Mouse (Mus musculus) kidney, embryonic 14.5 days (tissue): ENCODE results near the gene Itgb3. TPM values are rescaled to one million over a fixed set of nuclear protein-coding genes. Genes with fewer than 3 reads are reported as not detected.

ENCODE experiments used
- ATAC-seq: fragments of 200-750 bp; cut with Nextera tagmentation; 2 replicates; pipeline ENCODE4 v1.8.0; 2017; ENCODE audit warnings: moderate number of reproducible peaks, mild to moderate bottlenecking, moderate TSS enrichment, moderate library complexity; ENCODE audit not compliant: low FRiP score, low TSS enrichment
- H3K27ac ChIP-seq: fragments of 300-500 bp; sonication (generic); 2 replicates; pipeline ENCODE4 v1.5.1; 2014; ENCODE audit warnings: low read depth, mild to moderate bottlenecking, low read length, moderate library complexity, mixed read lengths
- H3K27me3 ChIP-seq: fragments of 300-500 bp; sonication (generic); 2 replicates; pipeline ENCODE4 v1.6.1; 2014; ENCODE audit warnings: mild to moderate bottlenecking, low read length; ENCODE audit not compliant: control insufficient read depth, insufficient read depth
- H3K36me3 ChIP-seq: fragments of 300-500 bp; sonication (generic); 2 replicates; pipeline ENCODE4 v1.6.1; 2014; ENCODE audit warnings: low read length, mixed read lengths; ENCODE audit not compliant: control insufficient read depth, insufficient read depth
- H3K4me1 ChIP-seq: fragments of 300-500 bp; sonication (generic); 2 replicates; pipeline ENCODE4 v1.6.1; 2014; ENCODE audit warnings: low read length, mixed read lengths; ENCODE audit not compliant: control insufficient read depth, insufficient read depth
- H3K4me2 ChIP-seq: fragments of 300-500 bp; sonication (generic); replicated peaks from 2 replicates; pipeline ENCODE4 v1.6.1; 2014; ENCODE audit warnings: low read depth, mild to moderate bottlenecking, low read length
- H3K4me3 ChIP-seq: fragments of 300-500 bp; sonication (generic); 2 replicates; pipeline ENCODE4 v1.5.1; 2014; ENCODE audit warnings: mild to moderate bottlenecking, low read length
- H3K9ac ChIP-seq: fragments of 300-500 bp; sonication (generic); 2 replicates; pipeline ENCODE4 v1.6.1; 2014; ENCODE audit warnings: low read depth, mild to moderate bottlenecking, low read length, moderate library complexity
- H3K9me3 ChIP-seq: fragments of 300-500 bp; sonication (generic); 2 replicates; pipeline ENCODE4 v1.6.1; 2016; ENCODE audit warnings: low read length; ENCODE audit not compliant: control insufficient read depth
- WGBS: fragments of 180-500 bp; shearing (Covaris S2); extraction: QIAGEN DNeasy Blood & Tissue Kit; methylation state at CpG from one replicate; pipeline ENCODE4 v1.1.7; 2014; 5-methylcytosine and 5-hydroxymethylcytosine counted together
- polyA plus RNA-seq: library from polyadenylated mRNA; unstranded; fragments of >200 nt; fragmentation: Nextera tagmentation; extraction: Ambion mirVana; gene quantifications from 2 replicates; pipeline ENCODE4 v1.2.1, GENCODE M21; 2014

Itgb3 gene
- polyA plus RNA-seq, 1 experiment from 2014 or later: 0.85 TPM

DNA sequence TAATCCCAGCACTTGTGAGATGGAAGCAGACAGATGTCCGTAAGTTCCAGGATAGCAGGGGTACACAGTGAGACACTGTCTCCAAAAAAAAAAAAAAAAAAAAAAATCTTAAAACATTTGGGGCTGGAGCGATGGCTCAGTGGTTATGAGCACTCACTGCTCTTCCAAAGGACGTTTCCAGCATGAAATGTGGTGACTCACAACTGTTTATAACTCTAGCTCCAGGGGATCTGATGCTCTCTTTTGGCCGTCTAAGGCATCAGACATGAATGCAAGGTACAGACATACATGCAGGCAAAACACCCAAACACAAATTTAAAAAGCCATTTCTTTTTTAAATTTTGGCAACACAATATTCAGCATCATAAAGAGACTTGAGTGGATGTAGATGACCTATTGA lies 65.6 kb downstream of the Itgb3 start:
- WGBS: 79% methylated on average over 4 of the region's 4 CpGs
- H3K36me3 ChIP-seq: no peaks in the 10 kb centered on the region
- H3K4me2 ChIP-seq: no peak overlapping the region
- no peak overlapping the region for H3K9ac ChIP-seq
- no peak overlapping the region for H3K27ac ChIP-seq
- H3K9me3 ChIP-seq: no peaks in the 10 kb centered on the region
- H3K4me1 ChIP-seq: no peaks in the 10 kb centered on the region
- no peak overlapping the region for H3K4me3 ChIP-seq
- ATAC-seq: no peak
- H3K27me3 ChIP-seq: no peaks in the 10 kb centered on the region

DNA sequence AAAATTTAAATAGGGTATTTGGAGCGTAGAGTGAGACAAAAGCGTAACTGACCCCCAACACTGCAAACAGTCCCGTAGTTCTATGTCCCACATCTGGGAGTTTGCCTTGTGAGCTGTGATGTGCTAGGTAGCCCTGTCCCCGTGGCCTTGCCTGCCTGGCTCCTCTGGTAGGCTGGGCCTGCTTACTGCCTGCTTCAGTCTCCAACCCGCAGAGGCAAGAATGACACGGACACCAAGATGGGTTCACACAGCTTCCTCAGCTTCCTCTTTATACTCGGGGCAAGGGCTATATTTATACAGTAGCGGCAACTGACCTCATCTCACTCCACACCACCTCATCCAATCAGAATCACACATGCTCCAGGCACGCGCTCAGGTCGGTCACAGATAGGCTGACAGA lies 67.0 kb downstream of the Itgb3 start:
- 88% methylated on average over 11 of the region's 11 CpGs for WGBS
- Histone ChIP-seq H3K27ac (no peak overlapping the region), H3K27me3 (no peaks in the 10 kb centered on the region), H3K9me3 (no peaks in the 10 kb centered on the region), H3K4me2 (no peak overlapping the region), H3K4me3 (no peak overlapping the region), H3K4me1 (no peaks in the 10 kb centered on the region), H3K9ac (no peak overlapping the region), H3K36me3 (no peaks in the 10 kb centered on the region)
- no peak for ATAC-seq

DNA sequence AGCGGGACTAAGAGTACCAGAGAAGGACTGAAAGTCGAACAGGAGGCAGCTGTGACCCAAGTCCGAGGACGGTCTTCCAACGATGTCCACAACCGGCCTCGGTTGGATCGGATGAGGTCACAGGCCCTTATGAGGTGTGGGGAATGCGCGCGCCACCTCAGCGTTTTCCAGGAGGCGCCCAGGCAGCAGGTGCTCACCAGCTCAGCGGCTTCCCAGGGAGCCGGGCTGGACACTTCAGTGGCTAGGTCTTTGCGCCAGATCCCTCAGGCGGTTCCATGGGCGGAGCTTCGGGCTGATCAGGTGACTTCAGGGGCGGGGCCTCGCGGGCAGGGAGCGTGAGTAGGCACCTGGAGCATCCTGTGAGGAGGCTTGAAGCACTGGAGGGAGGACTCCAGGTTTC lies 77.7 kb downstream of the Itgb3 start, which contains the start of gene Gm11639:
Gene Gm11639, plus strand, starts transcription at position 160 of the 400 bp plus-strand sequence.
- Histone ChIP-seq H3K27ac (no peak within 1 kb of the TSS), H3K27me3 (no peaks in the 10 kb centered on the region), H3K9me3 (no peaks in the 10 kb centered on the region), H3K36me3 (no peaks in the 10 kb centered on the region), H3K4me2 (no peak within 1 kb of the TSS; the same call in 1 of the 2 replicates), H3K4me3 (no peak within 1 kb of the TSS), H3K9ac (no peak within 1 kb of the TSS), H3K4me1 (no peaks in the 10 kb centered on the region)
- 26% methylated on average over 23 of the region's 23 CpGs for WGBS
- peak; percentile 57; the same call in 1 of the 2 replicates for ATAC-seq

DNA sequence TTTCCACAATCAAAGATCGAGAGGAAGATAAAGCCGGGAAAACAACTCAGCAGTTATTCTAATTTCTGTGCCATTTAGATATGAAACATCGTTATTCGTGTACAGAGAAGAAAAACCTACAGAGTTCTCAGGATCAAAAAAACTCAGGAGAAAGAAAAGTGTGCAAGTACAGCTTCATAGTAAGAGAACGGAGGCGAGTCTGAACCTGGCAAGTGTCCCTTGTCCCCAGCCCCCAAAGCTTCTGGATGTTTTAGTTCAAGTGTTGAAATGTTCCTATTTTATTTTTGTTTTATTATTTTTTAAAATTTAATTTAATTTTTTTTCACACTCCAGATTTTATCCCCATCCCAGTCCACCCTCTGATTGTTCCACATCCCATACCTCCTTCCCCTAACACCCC lies 85.4 kb downstream of the Itgb3 start:
- Histone ChIP-seq H3K9me3 (no peaks in the 10 kb centered on the region), H3K36me3 (no peaks in the 10 kb centered on the region), H3K27ac (no peak overlapping the region), H3K4me1 (no peaks in the 10 kb centered on the region), H3K27me3 (no peaks in the 10 kb centered on the region), H3K4me3 (no peak overlapping the region), H3K4me2 (no peak overlapping the region), H3K9ac (no peak overlapping the region)
- no peak for ATAC-seq
- 82% methylated on average over 6 of the region's 6 CpGs for WGBS

DNA sequence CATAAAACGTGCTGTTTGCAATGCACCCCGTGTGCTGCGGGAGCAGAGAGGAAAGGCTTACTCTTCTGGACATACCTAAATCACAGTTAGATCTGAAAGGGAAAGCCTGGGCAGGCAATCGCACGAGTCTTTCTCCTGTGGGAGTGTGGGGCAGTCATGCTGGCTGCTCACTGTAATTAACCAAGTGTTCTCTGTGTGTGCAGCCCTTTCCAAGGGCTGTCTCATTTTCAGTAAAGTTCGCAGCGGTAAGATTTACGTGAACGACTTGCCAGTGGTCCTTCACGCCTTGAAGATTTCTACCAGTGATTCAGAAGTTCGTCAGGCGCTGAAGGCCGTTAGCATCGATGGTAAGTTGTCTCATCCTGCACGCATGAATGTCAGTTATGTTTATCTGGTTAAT lies 96.3 kb downstream of the Itgb3 start:
- Histone ChIP-seq H3K27ac (no peak overlapping the region), H3K4me1 (no peaks in the 10 kb centered on the region), H3K27me3 (no peaks in the 10 kb centered on the region), H3K9ac (no peak overlapping the region), H3K36me3 (no peaks in the 10 kb centered on the region), H3K9me3 (no peaks in the 10 kb centered on the region), H3K4me2 (peak overlapping the region; percentile 34), H3K4me3 (no peak overlapping the region; the same call in 1 of the 2 replicates)
- peak; percentile 83 for ATAC-seq
- 24% methylated on average over 15 of the region's 15 CpGs for WGBS

DNA sequence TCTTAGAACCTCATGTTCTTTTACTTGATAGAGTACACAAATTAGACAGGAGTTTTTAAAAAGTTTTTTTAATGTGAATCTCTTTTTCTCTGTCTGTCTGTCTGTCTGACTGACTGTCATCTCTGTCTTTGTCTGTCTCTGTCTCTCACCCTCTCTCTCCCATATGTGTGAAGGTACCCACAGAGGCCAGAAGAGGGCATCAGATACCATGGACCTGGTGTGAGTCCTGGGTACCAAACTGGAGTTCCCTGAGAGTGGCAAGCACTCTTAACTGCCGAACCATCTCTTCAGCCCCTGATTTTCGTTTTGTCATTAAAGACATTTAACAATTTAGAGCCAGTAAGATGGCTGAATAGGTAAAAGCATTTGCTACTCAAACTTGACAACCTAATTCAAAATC lies 99.3 kb downstream of the Itgb3 start:
- no peak overlapping the region for H3K4me3 ChIP-seq
- H3K36me3 ChIP-seq: no peaks in the 10 kb centered on the region
- WGBS: 77% methylated on average over 2 of the region's 2 CpGs
- H3K27me3 ChIP-seq: no peaks in the 10 kb centered on the region
- no peak for ATAC-seq
- H3K4me1 ChIP-seq: no peaks in the 10 kb centered on the region
- H3K4me2 ChIP-seq: no peak overlapping the region
- no peak overlapping the region for H3K27ac ChIP-seq
- no peaks in the 10 kb centered on the region for H3K9me3 ChIP-seq
- H3K9ac ChIP-seq: no peak overlapping the region

Other genes with a start within 250 kb of the Itgb3 start
- 20.3 and 29.9 TPM in 2 replicates for gene Kansl1, start 139.1 kb upstream of the Itgb3 start, polyA plus RNA-seq
- 39.9 and 55.5 TPM in 2 replicates for gene Cdc27, start 57.4 kb upstream of the Itgb3 start, polyA plus RNA-seq
- 1.2 and 1.8 TPM in 2 replicates for gene Myl4, start 57.3 kb upstream of the Itgb3 start, polyA plus RNA-seq
- gene Gm11639, start 77.7 kb downstream of the Itgb3 start, polyA plus RNA-seq: 0.08 TPM in 1 of 2 replicates, not detected in the other